Comparison of ENCODE assay signal across 27 mouse cellular contexts in genomic region chr2:165656956-165657355, GRCm38 (mm10).
DNase-seq lines count a peak whose midpoint lies in the region; ATAC-seq lines count a peak whose summit lies in the region.
"Had no signal": no experiment of that assay in that cellular context is flagged by ENCODE, and none has a peak within 500 bp of the region (broad histone marks: within the 10 kb centered on the region; RNA-seq: fewer than 3 reads in every experiment).

No protein-coding gene starts in this region.

- H3K36me3 ChIP-seq in heart, embryonic 11.5 days (ENCODE audit: control insufficient read depth, insufficient read depth, low read length) = no peaks in the 10 kb centered on the region
- no peaks in the 10 kb centered on the region for H3K36me3 ChIP-seq in neural tube, embryonic 11.5 days (ENCODE audit: control insufficient read depth, insufficient read depth, low read length)
- no peaks in the 10 kb centered on the region for H3K36me3 ChIP-seq in midbrain, embryonic 15.5 days (replicated peaks)
- H3K36me3 ChIP-seq: heart, embryonic 10.5 days; midbrain, embryonic 12.5 days; neural tube, embryonic 12.5 days; stomach, embryonic 15.5 days had no signal

- no peak overlapping the region for H3K4me3 ChIP-seq in heart, embryonic 11.5 days (ENCODE audit: low read depth, low read length)
- no peak overlapping the region for H3K4me3 ChIP-seq in neural tube, embryonic 11.5 days (ENCODE audit: low read depth, low read length)
- no peak overlapping the region for H3K4me3 ChIP-seq in midbrain, embryonic 15.5 days
- H3K4me3 ChIP-seq: heart, embryonic 10.5 days; left cerebral cortex, adult 2 months; midbrain, embryonic 12.5 days; neural tube, embryonic 12.5 days; stomach, embryonic 15.5 days had no signal

- H3K9ac ChIP-seq in heart, embryonic 11.5 days (ENCODE audit: low read depth, low read length) = no peak overlapping the region
- H3K9ac ChIP-seq in neural tube, embryonic 11.5 days (ENCODE audit: low read length) = no peak overlapping the region
- H3K9ac ChIP-seq in midbrain, embryonic 15.5 days = no peak overlapping the region
- H3K9ac ChIP-seq: midbrain, embryonic 12.5 days; neural tube, embryonic 12.5 days; stomach, embryonic 15.5 days had no signal

- H3K4me1 ChIP-seq in heart, embryonic 11.5 days (ENCODE audit: control insufficient read depth, insufficient read depth, low read length) = peaks cover 19% of the 10 kb centered on the region
- H3K4me1 ChIP-seq in neural tube, embryonic 11.5 days (ENCODE audit: control insufficient read depth, insufficient read depth, low read length) = peaks cover 29% of the 10 kb centered on the region
- peaks cover 18% of the 10 kb centered on the region for H3K4me1 ChIP-seq in midbrain, embryonic 15.5 days

- peaks cover 7% of the 10 kb centered on the region for H3K27me3 ChIP-seq in heart, embryonic 11.5 days (ENCODE audit: control insufficient read depth, insufficient read depth, low read length)
- no peaks in the 10 kb centered on the region for H3K27me3 ChIP-seq in neural tube, embryonic 11.5 days (ENCODE audit: control insufficient read depth, insufficient read depth, low read length)
- no peaks in the 10 kb centered on the region for H3K27me3 ChIP-seq in midbrain, embryonic 15.5 days (replicated peaks)
- H3K27me3 ChIP-seq: midbrain, embryonic 12.5 days; neural tube, embryonic 12.5 days; stomach, embryonic 15.5 days had no signal

- WGBS in heart, embryonic 11.5 days (ENCODE audit: insufficient replicate concordance) = 65% methylated on average over 6 of the region's 6 CpGs
- 67% methylated on average over 6 of the region's 6 CpGs for WGBS in neural tube, embryonic 11.5 days
- WGBS in midbrain, embryonic 15.5 days = 26% methylated on average over 6 of the region's 6 CpGs

- no peak overlapping the region for H3K27ac ChIP-seq in heart, embryonic 11.5 days (ENCODE audit: low read depth, low read length)
- no peak overlapping the region for H3K27ac ChIP-seq in neural tube, embryonic 11.5 days (ENCODE audit: low read depth, low read length)
- peak overlapping the region; percentile 18 for H3K27ac ChIP-seq in midbrain, embryonic 15.5 days
- H3K27ac ChIP-seq: heart, embryonic 10.5 days; kidney, postnatal 0 days; left cerebral cortex, adult 2 months; midbrain, embryonic 12.5 days; neural tube, embryonic 12.5 days; stomach, embryonic 15.5 days had no signal

- no peak overlapping the region for H3K4me2 ChIP-seq in heart, embryonic 11.5 days
- H3K4me2 ChIP-seq in neural tube, embryonic 11.5 days (ENCODE audit: low read depth) = no peak overlapping the region
- H3K4me2 ChIP-seq in midbrain, embryonic 15.5 days = peak overlapping the region; percentile 5; the same call in 1 of the 2 replicates
- H3K4me2 ChIP-seq: midbrain, embryonic 12.5 days; neural tube, embryonic 12.5 days; stomach, embryonic 15.5 days had no signal

- no peaks in the 10 kb centered on the region for H3K9me3 ChIP-seq in heart, embryonic 11.5 days (replicated peaks; ENCODE audit: control insufficient read depth, low read length)
- H3K9me3 ChIP-seq in neural tube, embryonic 11.5 days (ENCODE audit: control insufficient read depth, low read length) = no peaks in the 10 kb centered on the region
- no peaks in the 10 kb centered on the region for H3K9me3 ChIP-seq in midbrain, embryonic 15.5 days
- H3K9me3 ChIP-seq: heart, embryonic 10.5 days; midbrain, embryonic 12.5 days; neural tube, embryonic 12.5 days; stomach, embryonic 15.5 days had no signal

- DNase-seq in heart, adult 11 months = peak; percentile 68
- DNase-seq in neural tube, embryonic 11.5 days (ENCODE audit: low spot score) = peak; percentile 7
- DNase-seq in neural tube, embryonic 10.5 days (ENCODE audit: extremely low spot score, low spot score) = no peak
- no peak for DNase-seq in layer of hippocampus, adult 11-12 months (ENCODE audit: low spot score)
- DNase-seq in right cerebral cortex, postnatal 10 days (ENCODE audit: low spot score in 2 of 2) = no peak
- DNase-seq: adrenal gland, postnatal 36 days; B cell, adult 2 months; cerebellum, adult 18-20 months; cerebellum, postnatal 25 days; embryo, embryonic 11 days; gastrocnemius, postnatal 36 days; heart, postnatal 10 days; kidney, adult 18-20 months; left cerebral cortex, postnatal 4 days; liver; lung, adult 18-20 months; lung, postnatal 36 days; thymus, adult 18-20 months; thymus, postnatal 4 days had no signal

- ATAC-seq in heart, embryonic 11.5 days (replicated peaks; ENCODE audit: insufficient number of reproducible peaks, low FRiP score, low TSS enrichment) = no peak
- no peak for ATAC-seq in neural tube, embryonic 11.5 days (ENCODE audit: insufficient read depth, low FRiP score, low TSS enrichment)
- no peak; the same call in 1 of the 2 replicates for ATAC-seq in midbrain, embryonic 15.5 days (replicated peaks)

Comparison
In these comparisons a context has a peak if more than half of its experiments do, and no peak if none do; other contexts are left out.
1. DNase-seq: peak in heart, adult 11 months (single experiment) and neural tube, embryonic 11.5 days (single experiment); none in neural tube, embryonic 10.5 days (single experiment), layer of hippocampus, adult 11-12 months (single experiment) and right cerebral cortex, postnatal 10 days (0 of 2).